Mouse (Mus musculus) fat pad, adult 2 months (tissue): ENCODE data around the gene Abcb10.

Experiments
- DNase-seq: peaks from one replicate; pipeline ENCODE4 v3.0.0-alpha.2; 2011; ENCODE audit warnings: low read depth, low spot score; ENCODE audit errors: extremely low read depth

The Abcb10 gene

DNA sequence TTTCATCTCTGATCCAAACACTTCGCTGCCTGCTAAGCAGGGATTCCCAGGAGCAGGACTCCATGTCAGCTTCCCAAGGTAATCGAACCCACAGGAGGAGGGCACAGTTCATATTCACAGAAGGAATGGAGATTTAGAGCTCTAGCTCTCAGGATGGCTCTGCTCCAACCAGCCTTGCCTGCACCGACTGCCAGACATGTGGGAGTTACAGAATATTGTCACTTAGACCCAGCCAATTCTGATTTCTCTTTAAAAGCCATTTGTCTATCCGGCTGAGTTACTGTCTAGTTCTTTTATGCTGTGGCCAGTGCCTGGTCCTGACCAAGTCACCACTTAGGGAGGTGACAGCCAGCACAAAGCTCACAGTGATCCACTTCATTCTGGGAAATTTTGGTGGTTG is 1.2 kb downstream of the Abcb10 start:
- DNase-seq, result no peak

DNA sequence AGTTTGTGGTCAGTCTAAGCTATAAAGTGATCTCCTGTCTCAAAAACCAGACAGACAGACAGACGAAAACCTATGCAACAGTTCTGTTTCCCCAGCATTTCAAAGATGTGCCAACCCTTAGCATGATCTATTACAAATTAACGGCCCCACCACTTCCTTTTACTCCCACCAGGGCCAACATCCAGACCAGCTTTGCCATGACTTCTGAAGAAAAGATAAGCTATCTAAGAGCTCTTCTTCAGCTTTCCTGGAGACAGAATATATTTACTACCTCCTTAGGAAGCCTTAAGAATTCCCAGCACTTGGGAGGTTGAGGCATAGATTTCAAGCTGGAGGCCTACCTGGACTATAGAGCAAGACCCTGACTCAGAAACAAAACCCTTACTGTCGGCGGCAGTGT is 2.7 kb downstream of the Abcb10 start:
- no peak for DNase-seq

DNA sequence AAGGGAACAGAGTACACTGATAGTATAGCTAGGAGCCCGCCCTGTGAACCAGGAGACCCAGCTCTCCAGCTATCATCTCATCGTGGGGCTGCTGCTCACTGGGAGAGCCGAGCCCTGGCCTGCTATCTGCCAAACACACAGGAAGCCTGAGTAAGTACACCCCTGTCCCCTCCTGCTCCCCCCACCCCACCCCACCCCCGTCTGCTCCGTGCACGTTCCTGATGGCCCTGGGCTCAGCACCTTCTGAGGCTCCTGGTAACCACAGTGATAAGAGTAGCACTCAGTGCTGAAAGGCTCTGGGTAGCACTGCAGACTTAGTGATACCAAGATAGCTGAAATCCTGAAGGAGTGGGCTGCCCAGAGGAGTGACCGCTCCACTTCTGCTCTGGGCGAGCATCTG is 4.0 kb downstream of the Abcb10 start:
- DNase-seq, result no peak

DNA sequence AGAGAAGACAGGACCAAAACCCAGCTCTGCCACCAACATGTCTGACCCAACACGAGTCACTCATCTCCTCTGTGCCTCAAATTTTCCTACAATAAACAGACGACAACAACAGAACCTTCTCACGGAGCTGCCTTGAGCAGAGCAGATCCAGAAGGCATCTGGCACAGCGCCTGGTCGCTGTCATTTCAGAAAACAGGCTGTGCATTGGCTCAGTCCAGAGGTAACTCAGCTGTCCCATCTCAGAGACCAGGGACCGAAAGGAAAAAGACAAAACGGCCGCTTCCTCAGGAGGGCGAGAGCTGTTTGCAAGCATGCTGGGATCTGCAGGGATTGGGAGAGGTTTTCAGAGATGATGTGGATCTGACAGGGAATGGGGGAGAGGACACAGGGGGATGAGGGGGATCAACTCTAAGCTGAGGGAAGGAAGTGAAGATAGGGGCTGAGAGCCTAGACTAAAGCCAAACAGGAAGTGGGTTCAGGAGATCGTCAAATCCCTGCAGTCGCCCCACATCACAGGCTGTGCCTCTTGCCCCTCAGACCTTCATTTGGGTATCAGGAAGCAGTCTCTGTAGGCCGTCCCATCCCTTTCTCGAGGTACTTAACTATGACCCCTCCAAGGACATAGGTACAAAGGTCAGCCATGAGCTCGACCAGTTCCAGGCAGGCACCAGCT is 4.6 kb downstream of the Abcb10 start:
- no peak for DNase-seq

DNA sequence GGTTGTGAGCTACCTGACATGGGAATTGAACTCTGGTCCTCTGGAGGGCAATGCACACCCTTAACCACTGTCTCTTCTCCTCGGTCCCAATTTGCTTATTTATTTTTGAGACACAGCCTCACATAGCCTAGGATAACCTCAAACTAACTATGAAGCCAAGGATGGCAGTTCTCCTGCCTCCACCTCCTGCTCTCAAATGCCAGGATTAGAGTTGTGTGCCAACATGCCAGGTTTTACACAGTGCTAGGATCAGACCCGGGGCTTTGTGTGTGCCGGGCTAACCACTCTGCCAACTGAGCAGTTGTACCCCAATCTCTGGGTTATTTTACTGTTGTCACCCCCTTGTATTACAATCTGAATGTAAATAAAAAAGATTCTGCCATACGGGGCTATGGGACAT is 5.4 kb downstream of the Abcb10 start:
- DNase-seq, result no peak

DNA sequence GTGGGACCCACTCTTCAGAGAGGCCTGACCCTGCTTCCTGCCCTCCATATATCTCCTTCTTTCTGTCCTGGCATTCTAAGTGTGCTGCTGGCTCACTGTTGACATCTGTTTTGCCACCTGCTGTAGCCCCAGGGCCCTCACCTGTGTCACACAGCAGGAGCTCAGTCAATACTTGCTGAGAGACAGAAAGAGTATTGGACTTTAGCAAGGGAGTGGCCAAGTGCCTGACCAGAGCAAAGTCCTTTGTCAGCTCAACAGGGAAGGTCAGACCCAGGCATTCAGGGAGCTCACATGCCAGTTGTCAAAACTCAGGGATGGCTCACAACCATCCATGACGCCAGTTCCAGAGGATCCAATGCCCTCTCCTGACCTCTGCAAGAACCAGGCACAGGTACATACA is 9.4 kb downstream of the Abcb10 start:
- no peak for DNase-seq

DNA sequence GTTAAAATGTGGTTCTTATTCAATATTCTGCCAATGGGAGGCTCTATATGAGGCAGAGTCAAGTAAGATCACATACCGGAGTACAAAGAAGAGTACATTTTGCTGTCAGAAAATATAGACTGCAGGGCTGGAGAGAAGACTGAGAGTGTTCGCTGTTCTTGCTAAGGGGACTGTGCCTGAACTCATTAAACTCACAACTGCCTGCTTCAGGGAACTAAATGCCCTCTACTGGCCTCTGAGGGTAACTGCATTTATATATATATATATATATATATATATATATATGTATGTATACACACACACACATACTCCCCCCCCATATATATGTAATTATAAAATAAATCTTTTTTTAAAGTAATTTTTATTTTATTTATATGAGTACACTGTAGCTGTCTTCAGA is 16.0 kb downstream of the Abcb10 start:
- no peak for DNase-seq

DNA sequence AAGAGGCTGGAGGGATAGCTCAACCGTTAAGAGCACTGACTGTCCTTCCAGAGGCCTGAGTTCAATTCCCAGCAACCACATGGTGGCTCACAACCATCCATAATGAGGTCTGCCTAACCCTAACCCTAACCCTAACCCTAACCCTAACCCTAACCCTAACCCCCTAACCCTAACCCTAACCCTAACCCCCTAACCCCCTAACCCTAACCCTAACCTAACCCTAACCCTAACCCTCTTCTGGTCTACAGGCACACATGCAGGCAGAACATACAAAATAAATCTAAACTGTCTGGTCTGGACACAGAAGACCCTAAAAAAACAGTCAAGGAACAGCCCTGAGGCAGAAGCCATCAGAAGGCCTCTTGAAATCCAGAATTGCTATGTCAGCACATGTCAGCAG is 21.6 kb downstream of the Abcb10 start:
- DNase-seq, result no peak

DNA sequence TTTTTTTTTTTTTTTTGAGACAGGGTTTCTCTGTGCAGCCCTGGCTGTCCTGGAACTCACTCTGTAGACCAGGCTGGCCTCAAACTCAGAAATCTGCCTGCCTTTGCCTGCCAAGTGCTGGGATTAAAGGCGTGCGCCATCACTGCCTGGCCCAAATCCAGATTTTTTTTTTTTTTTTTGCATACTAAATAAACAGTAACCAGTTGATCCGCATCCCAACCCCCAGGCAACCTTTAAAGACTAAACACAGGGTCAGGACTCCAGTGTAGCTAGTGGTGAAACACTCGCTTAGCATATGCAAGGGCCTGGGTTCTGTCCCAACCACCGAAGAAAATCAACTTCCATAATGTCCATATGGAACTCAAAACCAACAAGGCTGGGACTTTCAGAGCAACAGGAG is 22.4 kb downstream of the Abcb10 start:
- peak; percentile 64 for DNase-seq

DNA sequence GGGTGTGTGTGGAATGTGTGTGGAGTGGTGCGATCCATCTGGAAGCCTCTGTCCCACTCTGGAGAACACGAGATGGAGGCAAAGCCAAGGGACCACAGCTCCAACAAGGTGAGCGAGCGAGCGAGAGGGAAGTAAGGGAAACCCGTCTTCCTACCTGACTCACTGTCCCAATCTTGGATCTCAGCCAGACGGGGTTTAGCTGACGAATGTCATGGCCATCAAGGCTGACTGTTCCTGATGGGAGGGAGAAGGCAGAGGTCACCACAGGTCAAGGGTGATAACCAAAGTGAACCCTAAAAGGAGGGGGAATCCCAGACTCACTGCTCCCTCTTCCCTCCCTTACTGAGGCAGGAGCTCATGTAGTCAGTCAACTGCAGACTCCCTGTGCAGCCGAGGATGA is 22.9 kb downstream of the Abcb10 start:
- no peak for DNase-seq

DNA sequence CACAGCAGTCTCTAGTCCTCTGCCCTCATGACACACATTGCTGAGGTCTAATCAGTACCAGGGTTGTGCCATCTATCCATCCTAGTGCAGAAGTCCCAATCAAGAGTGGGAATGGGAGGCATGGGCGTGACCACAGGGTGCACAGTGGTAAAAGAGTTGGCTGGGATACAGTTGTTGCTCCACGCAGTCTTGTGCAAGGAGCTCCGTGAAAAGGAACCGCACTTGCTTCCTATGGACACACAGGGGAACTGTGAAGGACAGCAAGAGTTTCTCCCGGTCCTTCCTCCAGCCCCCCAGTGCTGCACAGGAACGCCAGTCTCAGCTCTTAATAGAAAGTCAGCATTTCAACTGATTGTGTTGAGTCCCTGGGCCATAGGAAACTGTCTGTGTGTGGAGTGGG is 23.4 kb downstream of the Abcb10 start:
- DNase-seq, result no peak

DNA sequence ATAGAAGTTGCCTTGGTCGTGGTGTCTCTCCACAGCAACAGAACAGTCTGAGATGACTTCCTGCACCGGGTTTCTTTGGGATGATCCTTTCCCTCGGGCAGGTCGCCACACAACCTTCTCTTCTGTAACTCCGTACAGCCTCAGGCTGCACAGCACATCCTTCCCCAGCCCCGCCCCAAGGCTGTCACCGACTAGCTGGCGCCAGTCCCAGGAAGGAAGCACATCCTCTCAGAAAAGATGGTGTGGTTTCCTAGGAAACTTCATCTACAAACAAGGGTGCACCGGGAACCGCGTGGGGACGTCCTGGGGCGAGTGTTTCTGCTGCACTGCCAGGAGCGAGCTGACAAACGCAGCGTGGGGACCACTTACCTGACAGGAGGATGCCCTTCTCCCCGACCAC is 24.8 kb downstream of the Abcb10 start:
- DNase-seq, result no peak

DNA sequence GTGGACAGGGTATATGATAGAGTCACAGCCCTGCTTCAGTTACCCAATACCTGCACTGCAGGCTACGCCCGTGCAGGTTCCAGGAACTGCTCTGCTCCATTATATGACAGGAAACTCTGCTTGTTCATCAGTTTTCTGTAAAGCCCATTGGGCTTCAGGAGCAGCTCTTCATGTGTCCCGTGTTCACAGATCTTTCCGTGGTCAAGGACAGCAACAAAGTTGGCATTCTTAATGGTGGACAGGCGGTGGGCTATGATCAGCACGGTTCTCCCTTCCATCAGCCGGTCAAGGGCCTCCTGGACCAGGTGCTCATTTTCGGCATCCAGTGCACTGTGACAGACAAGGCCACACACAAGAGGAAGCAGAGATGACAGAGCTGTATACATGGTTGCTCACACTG is 28.7 kb downstream of the Abcb10 start:
- no peak for DNase-seq

DNA sequence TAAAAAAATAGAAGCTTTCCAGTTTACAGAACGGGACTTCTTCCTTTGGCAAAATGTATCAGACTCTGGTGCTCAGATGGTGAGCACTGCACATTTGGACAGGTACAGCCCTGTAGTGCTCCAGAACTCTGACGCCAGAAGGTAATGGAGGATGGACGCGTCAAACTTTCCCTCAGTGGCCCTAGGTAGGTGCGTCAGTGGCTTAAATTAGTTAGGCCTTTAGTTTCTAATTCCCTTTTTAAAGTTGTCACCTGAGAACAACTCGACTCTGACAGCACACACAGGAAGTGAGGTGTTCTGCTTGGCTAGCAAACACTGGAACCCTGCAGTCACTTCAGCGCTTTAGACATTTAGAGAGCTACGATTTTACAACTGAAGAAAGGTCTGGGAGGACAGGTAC is 29.2 kb downstream of the Abcb10 start:
- no peak for DNase-seq

DNA sequence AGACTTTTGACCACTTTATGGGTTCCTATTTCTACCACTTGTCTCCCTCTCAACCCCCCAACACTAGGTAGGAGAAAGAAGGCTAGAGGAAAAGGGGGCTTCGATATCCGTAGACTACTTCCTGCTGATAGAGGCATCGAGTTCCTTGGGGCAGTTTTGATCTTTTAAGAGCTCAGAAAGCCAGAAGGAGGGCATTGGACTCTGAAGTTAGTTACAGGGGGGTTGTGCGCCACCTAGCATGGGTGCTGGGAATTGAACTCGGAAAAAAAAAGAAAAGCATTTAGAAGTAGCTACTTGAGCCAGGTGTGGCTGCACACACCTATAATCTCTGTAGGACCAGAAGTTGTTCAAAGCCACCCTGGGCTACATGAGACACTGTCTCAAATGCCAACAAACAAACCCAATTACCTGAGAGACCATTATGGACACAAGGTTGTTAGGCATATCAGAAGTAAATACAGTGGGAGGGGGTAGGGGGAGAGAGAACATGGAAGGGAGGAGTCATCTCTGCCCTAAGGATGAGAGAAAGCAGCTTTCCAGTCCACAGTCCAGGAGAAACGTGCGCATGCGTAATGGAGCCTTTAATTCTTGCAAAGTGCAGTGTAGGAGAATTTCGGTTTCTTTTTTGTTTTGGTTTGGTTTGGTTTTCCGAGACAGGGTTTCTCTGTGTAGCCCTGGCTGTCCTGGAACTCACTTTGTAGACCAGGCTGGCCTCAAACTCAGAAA is 32.7 kb downstream of the Abcb10 start:
- no peak for DNase-seq

DNA sequence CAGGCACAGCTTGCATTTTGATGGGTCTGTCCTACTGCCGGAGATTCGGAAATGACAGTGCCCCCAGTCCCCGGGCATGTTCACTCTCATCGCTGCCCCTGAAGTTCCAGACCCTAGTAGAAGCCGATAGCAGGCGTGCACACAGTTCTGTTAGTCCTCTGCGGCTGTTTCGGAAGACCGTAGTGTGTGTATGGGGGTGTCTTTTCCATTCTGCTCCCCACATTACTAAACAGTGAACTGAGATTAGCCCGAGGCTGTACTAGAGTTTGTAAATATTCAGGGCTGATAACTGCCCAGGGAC is 33.3 kb downstream of the Abcb10 start:
- DNase-seq, result no peak

DNA sequence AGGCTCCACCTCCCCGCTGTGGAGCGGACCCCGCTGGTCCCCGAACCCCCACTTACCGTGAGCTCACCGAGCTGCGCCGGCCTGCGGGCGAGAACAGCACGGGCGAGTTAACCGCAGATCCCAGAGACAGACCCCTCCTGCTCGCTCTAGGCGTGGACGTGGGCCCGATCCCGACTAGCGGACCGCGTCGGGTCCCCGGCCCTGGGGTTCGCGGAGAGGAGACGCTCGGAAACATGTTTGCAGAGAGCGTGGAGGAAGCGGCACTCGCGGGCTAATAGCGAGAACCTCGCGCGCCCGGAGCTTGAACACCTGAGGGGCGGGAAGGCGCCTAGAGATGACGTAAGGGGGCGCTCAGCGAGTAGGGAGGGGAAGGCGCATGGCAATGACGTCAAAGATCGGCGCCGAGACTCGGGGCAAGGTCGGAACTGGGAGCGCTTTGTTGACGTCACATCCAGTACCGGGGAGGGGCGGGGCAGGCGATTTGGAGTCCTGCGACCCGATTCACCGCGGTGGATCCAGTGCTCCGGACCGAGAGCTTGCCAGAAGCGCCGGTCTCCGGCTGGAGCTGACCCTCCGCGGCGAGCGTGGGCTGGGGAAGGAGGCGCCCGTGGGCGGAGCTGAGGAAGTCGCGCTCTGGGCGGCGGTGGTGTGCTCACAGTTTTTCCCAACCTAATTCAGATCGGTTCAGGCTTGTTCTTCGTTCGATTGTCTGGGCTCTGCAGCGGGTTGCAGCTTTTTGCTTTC is 33.8 kb downstream of the Abcb10 start, which contains the start of gene Nup133:
Nup133 (minus strand) TSS at position 324 of the 744 bp plus-strand sequence.
- peak; percentile 67 for DNase-seq

DNA sequence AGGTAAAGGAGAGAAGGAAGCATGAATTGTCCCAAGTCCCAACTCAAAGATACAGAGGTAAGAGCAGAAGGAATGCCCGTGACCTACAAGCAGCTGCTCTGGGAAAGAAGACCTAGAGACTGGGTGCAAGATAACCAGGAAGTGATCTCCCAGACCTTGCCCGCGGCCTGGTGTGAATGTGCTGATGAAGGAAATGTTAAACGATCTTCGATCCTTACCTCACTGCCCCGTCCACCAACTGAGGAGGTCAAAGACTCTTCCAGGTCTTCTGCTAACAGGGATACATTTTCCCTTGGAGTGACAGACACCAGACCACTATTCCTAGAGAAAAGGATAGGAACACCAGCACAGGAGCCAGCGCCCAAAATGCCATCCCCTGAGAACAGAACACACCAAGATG is 53.9 kb downstream of the Abcb10 start:
- no peak for DNase-seq

DNA sequence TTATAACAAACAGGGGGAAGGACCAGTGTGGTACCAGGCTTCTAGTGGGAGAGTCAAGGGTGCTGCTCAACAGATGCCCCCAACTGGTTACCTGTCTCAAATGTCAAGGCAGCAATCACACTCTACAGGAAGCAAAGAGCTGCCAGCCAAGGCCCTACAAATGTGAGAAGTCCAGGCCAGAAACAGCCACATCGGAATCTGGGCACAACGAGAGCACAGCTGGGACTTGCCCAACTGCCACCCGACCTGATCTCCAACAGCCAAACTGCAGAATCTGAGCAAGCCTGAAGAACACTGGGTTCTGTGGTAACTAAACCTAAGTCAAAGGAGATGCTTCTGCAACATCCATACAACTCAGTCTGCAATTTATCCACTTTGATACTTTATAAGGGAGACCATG is 57.3 kb downstream of the Abcb10 start:
- DNase-seq, result no peak

DNA sequence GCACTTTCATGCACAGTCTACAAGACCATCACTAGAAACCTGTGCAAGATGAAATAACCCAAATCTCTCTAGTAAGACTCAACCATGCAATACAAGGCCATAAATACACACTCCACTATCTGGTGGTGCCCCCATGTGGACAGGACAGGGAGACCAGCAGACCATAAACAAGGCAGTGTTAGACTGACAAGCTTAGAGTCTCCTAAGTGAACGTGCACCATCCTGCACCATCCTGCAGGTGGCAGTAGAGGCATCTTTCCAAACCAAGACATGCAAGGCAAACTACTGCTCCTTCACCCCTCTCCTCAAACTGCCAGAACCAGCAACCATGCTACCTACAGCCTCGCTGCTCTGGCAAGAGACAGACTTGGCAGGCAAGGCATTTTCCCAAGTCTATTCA is 58.2 kb downstream of the Abcb10 start:
- no peak for DNase-seq

DNA sequence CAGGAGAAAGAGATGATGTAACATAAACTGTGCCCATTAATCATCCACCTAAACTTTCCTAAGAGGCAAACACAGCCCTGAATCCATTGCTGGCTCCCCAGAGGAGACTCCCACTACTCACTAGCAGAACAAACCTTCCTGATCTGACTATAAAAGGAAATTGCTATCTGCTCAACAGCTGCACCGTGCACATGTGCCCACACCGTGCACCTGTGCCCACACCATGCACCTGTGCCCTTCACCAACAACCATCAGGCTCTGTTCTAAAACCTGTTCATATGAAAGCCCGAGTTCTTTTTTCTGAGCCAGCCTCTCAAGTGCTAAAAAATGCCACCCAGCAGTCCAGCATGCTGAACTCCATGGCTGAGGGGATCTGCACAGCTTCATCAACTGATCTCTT is 68.3 kb downstream of the Abcb10 start:
- DNase-seq, result no peak

DNA sequence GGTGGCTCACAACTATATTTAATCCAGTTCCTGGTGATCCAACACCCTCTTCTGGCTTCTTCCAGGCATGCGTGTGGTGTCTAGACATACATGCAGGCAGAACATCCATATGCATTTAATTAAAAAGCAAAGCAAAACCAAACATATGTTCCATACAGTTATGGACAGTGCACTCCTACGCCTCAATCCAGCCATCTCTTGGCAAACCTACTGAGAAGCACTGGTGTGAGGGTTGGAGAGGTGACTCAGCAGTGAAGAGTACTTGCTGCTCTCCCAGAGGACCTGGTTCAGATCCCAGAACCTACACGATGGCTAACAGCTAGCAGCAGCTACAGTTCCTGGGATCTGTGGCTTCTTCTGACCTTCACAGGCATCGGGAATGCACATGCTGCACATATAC is 70.7 kb downstream of the Abcb10 start:
- DNase-seq, result no peak
